Mouse (Mus musculus): ENCODE data around the gene Mthfd2.

- TF ChIP-seq CTCF (IDR thresholded peaks at IDR 0.05; ENCODE audit: low read depth) (no peak), EP300 (optimal IDR thresholded peaks at IDR 0.05) (no peak)
Observed at GRCm38 (mm10) chr6:83321927-83322326, 3.8 kb downstream of the Mthfd2 start.
